Mouse (Mus musculus) cerebellum, adult 11 months (tissue): ENCODE data around the gene Hip1.
A peak's percentile ranks its signal among the peaks of the same experiment; 100 is the strongest.
"Not testable (repeated sequence)": the region's sequence is repeated elsewhere in the genome, so short reads cannot be mapped to it uniquely, and the experiment has no call there.

Experiments used
- DNase-seq: peaks from one replicate; pipeline ENCODE4 v3.0.0; 2022

Gene Hip1

GRCm38 (mm10) chr5:135433861-135434260 is 111.1 kb downstream of the Hip1 start:
- no peak for DNase-seq

DNA sequence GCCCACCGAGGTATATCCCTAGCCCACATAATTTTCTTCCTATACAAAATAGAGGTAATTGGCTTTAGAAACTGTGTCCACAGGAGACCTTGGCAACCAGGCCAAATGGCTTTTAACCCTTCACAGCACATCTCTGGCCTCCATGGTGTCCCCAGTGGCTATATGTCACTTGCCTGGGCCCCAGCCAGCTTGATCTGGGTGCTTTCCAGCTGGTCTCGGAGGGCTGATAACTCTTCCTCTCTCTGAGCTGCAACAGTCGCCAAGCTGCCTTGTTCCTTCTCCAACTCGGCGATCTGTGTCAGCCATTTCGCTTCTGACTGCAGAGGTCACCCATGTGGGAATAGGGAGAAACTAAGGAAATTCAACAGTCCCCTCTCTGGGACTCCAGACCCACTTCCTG is 113.8 kb downstream of the Hip1 start:
- no peak for DNase-seq

GRCm38 (mm10) chr5:135428786-135429185 is 116.1 kb downstream of the Hip1 start:
- no peak for DNase-seq

DNA sequence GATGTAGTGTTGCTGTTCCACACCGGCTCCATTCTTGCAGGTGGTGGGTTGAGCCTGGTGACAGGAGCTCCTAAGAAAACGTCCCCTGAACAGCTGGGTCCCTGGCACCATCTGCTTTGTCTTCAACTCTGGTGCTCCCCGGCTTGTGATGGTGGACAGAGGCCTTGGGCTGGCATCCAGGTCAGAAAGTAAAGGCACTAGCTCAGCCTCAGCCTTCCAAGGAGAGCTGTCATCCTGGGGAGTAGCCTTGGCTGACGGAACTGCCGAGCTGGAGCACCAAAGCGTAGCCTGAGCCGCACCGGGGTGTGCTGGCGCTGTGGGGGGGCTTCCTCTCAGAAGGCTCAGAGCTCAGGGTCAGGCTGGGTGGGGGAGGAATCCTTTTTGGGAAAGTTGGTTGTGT is 134.7 kb downstream of the Hip1 start:
- no peak for DNase-seq

- no peak for DNase-seq
Measured at GRCm38 (mm10) chr5:135408114-135408513, 136.8 kb downstream of the Hip1 start.

DNA sequence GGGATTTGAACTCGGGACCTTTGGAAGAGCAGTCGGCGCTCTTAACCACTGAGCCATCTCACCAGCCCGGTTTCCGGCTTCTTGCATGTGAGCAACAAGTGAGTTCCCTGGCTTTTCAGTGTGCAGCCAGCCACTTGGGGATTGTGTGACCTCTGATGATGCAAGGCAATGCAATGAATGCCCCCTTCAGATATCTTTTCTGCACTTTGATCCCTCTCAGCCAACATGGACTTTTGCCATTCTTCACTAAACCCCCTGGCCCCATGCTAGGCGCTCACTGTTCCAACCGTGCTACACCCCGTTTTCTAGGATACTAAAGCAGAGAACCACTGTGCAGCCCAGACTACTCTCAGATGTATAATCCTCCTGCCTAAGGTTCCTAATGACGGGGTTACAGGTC is 139.5 kb downstream of the Hip1 start:
- no peak for DNase-seq

- DNase-seq, result no peak
Measured at GRCm38 (mm10) chr5:135404623-135405022, 140.3 kb downstream of the Hip1 start.

- DNase-seq, result peak; percentile 51
Measured at GRCm38 (mm10) chr5:135400244-135400643, 144.7 kb downstream of the Hip1 start.

DNA sequence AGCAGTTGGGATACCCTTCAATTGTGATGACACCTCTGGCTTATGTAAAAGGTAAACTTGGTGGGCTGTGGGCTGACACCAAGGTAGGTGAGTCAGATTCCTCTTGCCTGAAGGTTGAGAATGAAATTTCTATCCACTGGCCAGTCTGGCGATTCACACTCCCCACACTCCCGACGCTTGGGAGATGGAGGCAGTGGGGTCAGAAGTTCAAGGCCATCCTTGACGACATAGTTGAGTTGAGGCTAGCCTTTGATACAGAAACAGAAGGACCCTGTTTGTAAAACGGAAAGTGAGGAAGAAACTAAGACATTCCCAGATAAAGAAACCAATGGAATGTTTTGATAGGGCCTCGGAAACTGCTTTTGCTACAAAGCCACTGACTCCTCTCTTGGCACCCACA is 145.5 kb downstream of the Hip1 start:
- DNase-seq, result no peak

- no peak for DNase-seq
Measured at GRCm38 (mm10) chr5:135395826-135396225, 149.1 kb downstream of the Hip1 start.

- DNase-seq, result peak; percentile 71
Measured at GRCm38 (mm10) chr5:135394004-135394823, 150.7 kb downstream of the Hip1 start, which contains the start of gene Pom121. Pom121 (minus strand) TSS chr5:135394546.

GRCm38 (mm10) chr5:135383771-135384170 is 161.1 kb downstream of the Hip1 start:
- no peak for DNase-seq

GRCm38 (mm10) chr5:135382746-135383145 is 162.2 kb downstream of the Hip1 start:
- DNase-seq, result no peak

DNA sequence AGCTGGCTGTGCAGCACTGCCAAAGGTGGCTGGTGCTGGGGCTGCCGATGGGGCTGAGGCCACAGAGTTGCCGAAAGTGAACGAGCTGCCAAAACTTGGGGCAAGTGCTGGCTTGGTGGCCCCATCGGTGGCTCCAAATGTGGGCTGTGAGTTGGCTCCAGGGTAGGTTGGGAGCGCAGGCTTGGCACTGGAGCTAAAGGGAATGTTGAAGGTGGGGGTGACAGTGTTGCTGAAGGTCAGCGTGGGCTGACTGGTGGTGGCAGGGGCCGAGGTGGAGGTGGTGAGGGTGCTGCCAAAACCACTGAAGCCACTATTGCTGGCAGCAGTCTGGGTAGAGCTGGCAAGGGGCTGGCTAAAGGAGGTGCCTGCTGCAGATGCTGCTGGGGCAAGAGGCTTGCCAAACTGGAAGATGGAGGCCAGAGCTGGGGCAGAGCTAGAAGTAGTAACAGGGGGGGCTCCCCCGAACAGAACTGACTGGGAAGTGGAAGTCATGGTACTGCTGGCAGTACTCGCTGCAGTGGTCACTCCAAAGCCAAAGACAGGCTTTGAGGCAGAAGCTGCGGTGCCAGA is 163.5 kb downstream of the Hip1 start:
- DNase-seq, result no peak

- no peak for DNase-seq
Measured at GRCm38 (mm10) chr5:135380681-135381080, 164.2 kb downstream of the Hip1 start.

- no peak for DNase-seq
Measured at GRCm38 (mm10) chr5:135376341-135376740, 168.6 kb downstream of the Hip1 start.

- no peak for DNase-seq
Measured at GRCm38 (mm10) chr5:135375167-135375566, 169.8 kb downstream of the Hip1 start.

GRCm38 (mm10) chr5:135373601-135374000 is 171.3 kb downstream of the Hip1 start:
- DNase-seq, result no peak

DNA sequence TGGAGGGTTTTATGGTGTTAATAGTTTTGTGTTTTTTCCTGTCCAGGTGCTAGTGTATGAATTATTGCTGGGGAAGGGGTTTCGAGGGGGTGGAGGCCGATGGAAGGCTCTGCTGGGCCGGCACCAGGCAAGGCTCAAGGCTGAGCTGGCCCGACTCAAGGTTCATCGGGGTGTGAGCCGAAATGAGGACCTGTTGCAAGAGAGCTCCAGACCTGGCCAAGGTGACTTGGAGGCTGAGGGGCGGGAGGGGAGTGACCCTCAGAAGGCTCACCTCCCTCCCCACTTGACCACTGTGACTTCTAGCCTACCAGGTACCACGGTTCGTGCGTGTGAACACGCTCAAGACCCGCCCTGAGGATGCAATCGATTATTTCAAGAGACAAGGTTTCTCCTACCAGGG is 173.7 kb downstream of the Hip1 start:
- no peak for DNase-seq

DNA sequence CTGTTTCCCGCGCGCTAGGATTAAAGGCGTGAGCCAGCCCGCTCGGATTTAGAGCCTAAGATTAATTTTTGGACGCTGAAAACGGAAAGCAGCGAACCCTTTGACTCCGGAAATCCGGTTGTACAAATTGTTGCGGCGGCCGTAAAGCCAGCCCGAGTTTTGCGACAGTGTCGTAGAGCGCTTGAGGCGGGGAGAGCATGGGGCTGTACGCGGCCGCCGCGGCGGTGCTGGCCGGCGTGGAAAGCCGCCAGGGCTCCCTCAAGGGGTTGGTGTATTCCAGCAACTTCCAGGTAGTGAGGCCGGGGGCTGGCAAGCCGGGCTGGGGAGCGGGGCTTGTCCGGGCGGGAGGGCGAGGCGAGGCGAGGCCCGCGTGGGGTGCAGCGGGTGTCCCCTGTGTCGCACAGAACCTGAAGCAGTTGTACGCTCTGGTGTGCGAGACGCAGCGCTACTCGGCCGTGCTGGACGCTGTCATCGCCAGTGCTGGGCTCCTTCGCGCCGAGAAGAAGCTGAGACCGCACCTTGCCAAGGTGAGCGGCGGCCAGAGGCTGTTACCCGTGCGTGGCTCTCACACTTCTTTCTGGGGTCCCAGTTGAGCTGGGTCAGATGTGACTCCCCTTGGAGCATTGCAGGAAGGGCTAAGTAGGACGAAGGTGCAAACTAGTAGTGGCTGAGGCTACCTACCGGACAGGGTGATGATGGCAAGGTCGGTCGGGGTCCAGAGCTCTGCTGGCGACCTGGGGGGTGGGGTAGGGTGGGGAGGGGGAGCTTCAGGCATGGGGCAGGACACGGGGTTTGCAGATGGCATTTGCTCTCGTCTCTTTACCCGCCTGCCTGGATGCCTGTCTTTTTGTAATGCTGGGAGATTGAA is 174.9 kb downstream of the Hip1 start, which contains the start of gene Nsun5:
Gene Nsun5, plus strand, starts transcription at position 167 of the 868 bp plus-strand sequence.
- DNase-seq, result peak; percentile 94

GRCm38 (mm10) chr5:135369196-135369595 is 175.7 kb downstream of the Hip1 start:
- not testable (repeated sequence) for DNase-seq

- DNase-seq, result no peak
Measured at GRCm38 (mm10) chr5:135368312-135368711, 176.6 kb downstream of the Hip1 start.

- DNase-seq, result no peak
Measured at GRCm38 (mm10) chr5:135367841-135368240, 177.1 kb downstream of the Hip1 start.
